Mouse (Mus musculus): ENCODE measurements at regions not wholly inside any gene's neighbourhood (a gene's known extent, or its start where the extent isn't known, plus 50 kb on each side); places are given as distances from the start of the nearest gene placed in this dataset.

GRCm38 (mm10) chr14:61968467-61968866, 323.9 kb upstream of the Rnaseh2b start:
- Histone ChIP-seq H3K36me3 (ENCODE audit: poor library complexity, severe bottlenecking) (no peaks in the 10 kb centered on the region), H3K4me3 (no peak overlapping the region), H3K9me3 (replicated peaks) (no peaks in the 10 kb centered on the region), H3K4me2 (no peak overlapping the region), H3K4me1 (no peaks in the 10 kb centered on the region), H3K27ac (no peak overlapping the region), H3K9ac (no peak overlapping the region), H3K27me3 (no peaks in the 10 kb centered on the region)
- no peak for ATAC-seq
- 91% methylated on average over 1 of the region's 1 CpGs for WGBS

GRCm38 (mm10) chr14:61968957-61969535, 323.3 kb upstream of the Rnaseh2b start:
- ATAC-seq = no peak
- H3K4me2 ChIP-seq = no peak overlapping the region
- H3K9ac ChIP-seq = no peak overlapping the region
- H3K4me1 ChIP-seq = no peaks in the 10 kb centered on the region
- no peaks in the 10 kb centered on the region for H3K36me3 ChIP-seq (ENCODE audit: poor library complexity, severe bottlenecking)
- H3K9me3 ChIP-seq (replicated peaks) = no peaks in the 10 kb centered on the region
- H3K4me3 ChIP-seq = no peak overlapping the region
- H3K27me3 ChIP-seq = no peaks in the 10 kb centered on the region
- 79% methylated on average over 5 of the region's 5 CpGs for WGBS
- no peak overlapping the region for H3K27ac ChIP-seq

- Histone ChIP-seq H3K4me3 (no peak overlapping the region), H3K27ac (no peak overlapping the region), H3K4me1 (no peaks in the 10 kb centered on the region), H3K4me2 (no peak overlapping the region), H3K36me3 (ENCODE audit: poor library complexity, severe bottlenecking) (no peaks in the 10 kb centered on the region), H3K9me3 (replicated peaks) (no peaks in the 10 kb centered on the region), H3K9ac (no peak overlapping the region), H3K27me3 (no peaks in the 10 kb centered on the region)
- ATAC-seq = no peak
- 83% methylated on average over 3 of the region's 3 CpGs for WGBS
Measured at GRCm38 (mm10) chr14:61970591-61970990, 321.8 kb upstream of the Rnaseh2b start.

- Histone ChIP-seq H3K27ac (no peak overlapping the region), H3K4me1 (no peaks in the 10 kb centered on the region), H3K36me3 (ENCODE audit: poor library complexity, severe bottlenecking) (no peaks in the 10 kb centered on the region), H3K27me3 (no peaks in the 10 kb centered on the region), H3K4me2 (no peak overlapping the region), H3K9ac (no peak overlapping the region), H3K4me3 (no peak overlapping the region), H3K9me3 (replicated peaks) (no peaks in the 10 kb centered on the region)
- WGBS = 82% methylated on average over 14 of the region's 14 CpGs
- no peak for ATAC-seq
Measured at GRCm38 (mm10) chr14:61971100-61972088, 321.0 kb upstream of the Rnaseh2b start.

- Histone ChIP-seq H3K9ac (no peak overlapping the region), H3K4me1 (no peaks in the 10 kb centered on the region), H3K4me2 (no peak overlapping the region), H3K9me3 (replicated peaks) (no peaks in the 10 kb centered on the region), H3K36me3 (ENCODE audit: poor library complexity, severe bottlenecking) (no peaks in the 10 kb centered on the region), H3K4me3 (no peak overlapping the region), H3K27me3 (no peaks in the 10 kb centered on the region), H3K27ac (no peak overlapping the region)
- WGBS = 53% methylated on average over 6 of the region's 6 CpGs
- ATAC-seq = no peak
Measured at GRCm38 (mm10) chr14:61975301-61975732, 317.1 kb upstream of the Rnaseh2b start.

GRCm38 (mm10) chr14:61980581-61980980, 311.8 kb upstream of the Rnaseh2b start:
- Histone ChIP-seq H3K4me1 (no peaks in the 10 kb centered on the region), H3K4me2 (no peak overlapping the region), H3K27me3 (no peaks in the 10 kb centered on the region), H3K4me3 (no peak overlapping the region), H3K9me3 (replicated peaks) (0 out of 2 replicates have a peak, but pooled peaks cover 4% of the 10 kb centered on the region), H3K36me3 (ENCODE audit: poor library complexity, severe bottlenecking) (no peaks in the 10 kb centered on the region), H3K9ac (no peak overlapping the region), H3K27ac (no peak overlapping the region)
- 64% methylated on average over 3 of the region's 3 CpGs for WGBS
- ATAC-seq = no peak

- WGBS = 77% methylated on average over 3 of the region's 3 CpGs
- H3K4me2 ChIP-seq = no peak overlapping the region
- H3K9ac ChIP-seq = no peak overlapping the region
- no peaks in the 10 kb centered on the region for H3K27me3 ChIP-seq
- H3K4me3 ChIP-seq = no peak overlapping the region
- H3K9me3 ChIP-seq (replicated peaks) = 0 out of 2 replicates have a peak, but pooled peaks cover 4% of the 10 kb centered on the region
- no peak for ATAC-seq
- H3K27ac ChIP-seq = no peak overlapping the region
- 0 out of 2 replicates have a peak, but pooled peaks cover 6% of the 10 kb centered on the region for H3K4me1 ChIP-seq
- no peaks in the 10 kb centered on the region for H3K36me3 ChIP-seq (ENCODE audit: poor library complexity, severe bottlenecking)
Measured at GRCm38 (mm10) chr14:61985575-61985974, 306.8 kb upstream of the Rnaseh2b start.

- WGBS = 69% methylated on average over 13 of the region's 13 CpGs
- no peaks in the 10 kb centered on the region for H3K36me3 ChIP-seq (ENCODE audit: poor library complexity, severe bottlenecking)
- no peak overlapping the region for H3K9ac ChIP-seq
- ATAC-seq = no peak
- no peak overlapping the region for H3K27ac ChIP-seq
- H3K9me3 ChIP-seq (replicated peaks) = 0 out of 2 replicates have a peak, but pooled peaks cover 4% of the 10 kb centered on the region
- H3K27me3 ChIP-seq = no peaks in the 10 kb centered on the region
- H3K4me1 ChIP-seq = 0 out of 2 replicates have a peak, but pooled peaks cover 6% of the 10 kb centered on the region
- no peak overlapping the region for H3K4me3 ChIP-seq
- H3K4me2 ChIP-seq = no peak overlapping the region
Measured at GRCm38 (mm10) chr14:61986203-61986602, 306.2 kb upstream of the Rnaseh2b start.

GRCm38 (mm10) chr14:61995253-61995652, 297.1 kb upstream of the Rnaseh2b start:
- no peaks in the 10 kb centered on the region for H3K27me3 ChIP-seq
- 97% methylated on average over 1 of the region's 1 CpGs for WGBS
- no peak for ATAC-seq

GRCm38 (mm10) chr14:61997736-61998135, 294.7 kb upstream of the Rnaseh2b start:
- Histone ChIP-seq H3K4me2 (no peak overlapping the region), H3K9me3 (replicated peaks) (no peaks in the 10 kb centered on the region), H3K27ac (no peak overlapping the region), H3K9ac (no peak overlapping the region), H3K27me3 (no peaks in the 10 kb centered on the region), H3K4me1 (peaks cover 16% of the 10 kb centered on the region), H3K36me3 (ENCODE audit: poor library complexity, severe bottlenecking) (no peaks in the 10 kb centered on the region), H3K4me3 (no peak overlapping the region)
- ATAC-seq = no peak

More at GRCm38 (mm10) chr14:61995253-61995652, 297.1 kb upstream of the Rnaseh2b start:
- Histone ChIP-seq H3K4me2 (no peak overlapping the region), H3K9me3 (replicated peaks) (no peaks in the 10 kb centered on the region), H3K27ac (no peak overlapping the region), H3K4me1 (no peaks in the 10 kb centered on the region), H3K4me3 (no peak overlapping the region), H3K9ac (no peak overlapping the region), H3K36me3 (ENCODE audit: poor library complexity, severe bottlenecking) (no peaks in the 10 kb centered on the region)

GRCm38 (mm10) chr14:61998259-61998658, 294.1 kb upstream of the Rnaseh2b start:
- H3K4me3 ChIP-seq = no peak overlapping the region
- no peak overlapping the region for H3K4me2 ChIP-seq
- H3K9ac ChIP-seq = no peak overlapping the region
- peaks cover 20% of the 10 kb centered on the region for H3K4me1 ChIP-seq
- no peak overlapping the region for H3K27ac ChIP-seq
- H3K27me3 ChIP-seq = no peaks in the 10 kb centered on the region
- H3K36me3 ChIP-seq (ENCODE audit: poor library complexity, severe bottlenecking) = no peaks in the 10 kb centered on the region
- no peak for ATAC-seq
- H3K9me3 ChIP-seq (replicated peaks) = no peaks in the 10 kb centered on the region
- WGBS = 92% methylated on average over 3 of the region's 3 CpGs

- Histone ChIP-seq H3K27ac (peak overlapping the region; percentile 60), H3K4me2 (no peak overlapping the region), H3K9me3 (replicated peaks) (no peaks in the 10 kb centered on the region), H3K27me3 (no peaks in the 10 kb centered on the region), H3K4me1 (peaks cover 28% of the 10 kb centered on the region), H3K4me3 (no peak overlapping the region), H3K9ac (no peak overlapping the region), H3K36me3 (ENCODE audit: poor library complexity, severe bottlenecking) (no peaks in the 10 kb centered on the region)
- ATAC-seq = no peak
- WGBS = 27% methylated on average over 7 of the region's 7 CpGs
Measured at GRCm38 (mm10) chr14:62001481-62001949, 290.9 kb upstream of the Rnaseh2b start.
